In the genomic region with DNA sequence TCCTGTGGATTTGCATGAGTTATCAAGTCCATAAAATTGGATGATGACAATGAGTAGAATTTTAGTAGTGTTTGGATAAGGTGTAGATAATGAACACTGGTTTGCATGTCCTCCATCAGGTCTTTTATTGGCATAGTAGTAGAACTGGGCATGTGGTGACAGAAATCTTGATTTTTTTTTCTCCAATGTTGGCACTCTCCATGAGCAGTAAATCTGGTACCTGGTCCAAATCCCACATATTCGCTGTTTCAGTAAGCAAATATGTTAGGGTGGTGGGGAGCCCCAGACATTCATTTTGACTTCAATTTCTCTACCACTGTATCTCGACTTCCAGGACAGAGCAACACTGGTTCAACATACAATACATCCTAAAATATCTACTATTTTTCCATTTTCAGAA, we compare ENCODE assay signal across 22 mouse cellular contexts.
"Had no signal": no experiment of that assay in that cellular context is flagged by ENCODE, and none has a peak within 500 bp of the region (broad histone marks: within the 10 kb centered on the region; RNA-seq: fewer than 3 reads in every experiment).

No protein-coding gene starts in this region.

- H3K4me3 ChIP-seq: heart, embryonic 10.5 days; heart, embryonic 12.5 days; hindbrain, embryonic 10.5 days; hindbrain, embryonic 12.5 days; intestine, embryonic 15.5 days; layer of hippocampus, adult 2 months; left cerebral cortex, adult 2 months; limb, embryonic 10.5 days; limb, embryonic 12.5 days; liver, embryonic 13.5 days; liver, embryonic 15.5 days had no signal

- H3K4me1 ChIP-seq: heart, embryonic 10.5 days; hindbrain, embryonic 10.5 days; intestine, embryonic 15.5 days; limb, embryonic 10.5 days; limb, embryonic 12.5 days; liver, embryonic 13.5 days; liver, embryonic 15.5 days had no signal

- DNase-seq: gastrocnemius, postnatal 14 days; gastrocnemius, postnatal 36 days; heart, adult 11 months; heart, postnatal 10 days; heart, postnatal 4 days; kidney, adult 18-20 months; kidney, adult 8-10 months; kidney, postnatal 10 days; kidney, postnatal 25 days; kidney, postnatal 4 days; liver; liver, embryonic 13.5 days had no signal
